Mouse (Mus musculus) MEL (cell line): ENCODE data around the gene Pex11a. TPM values are rescaled to one million over a fixed set of nuclear protein-coding genes. Genes with fewer than 3 reads are reported as not detected.

Experiments used
- DNase-seq: peaks from one replicate; pipeline ENCODE4 v3.0.0; 2011; ENCODE audit warnings: low read depth, low spot score
- H3K27ac ChIP-seq: 2 replicates; pipeline ENCODE4 v1.5.1; 2012; ENCODE audit warnings: low read depth, mild to moderate bottlenecking, control low read depth, low read length, moderate library complexity; ENCODE audit not compliant: control insufficient read depth
- H3K27me3 ChIP-seq, 2 experiments: fragments of 150-350 bp in 1 of 2; sonication (generic) in 1 of 2; 2 replicates each; pipeline ENCODE4 v1.6.1; 2012; ENCODE audit warnings: low read length in 2 of 2, mild to moderate bottlenecking in 2 of 2, improper control_type of control experiment in 1 of 2, moderate library complexity in 1 of 2; ENCODE audit not compliant: insufficient read depth in 2 of 2, control insufficient read depth in 1 of 2
- H3K36me3 ChIP-seq, 2 experiments: 2 replicates each; pipeline ENCODE4 v1.6.1; 2012 to 2014; ENCODE audit warnings: low read length in 2 of 2, improper control_type of control experiment in 1 of 2, inconsistent platforms in 1 of 2, mild to moderate bottlenecking in 1 of 2; ENCODE audit not compliant: insufficient read depth in 2 of 2, control insufficient read depth in 1 of 2
- H3K4me1 ChIP-seq, 2 experiments: fragments of 150-350 bp in 1 of 2; sonication (generic) in 1 of 2; 2 replicates each; pipeline ENCODE4 v1.6.1; 2012; ENCODE audit warnings: low read length in 2 of 2, improper control_type of control experiment in 1 of 2, mild to moderate bottlenecking in 1 of 2; ENCODE audit not compliant: insufficient read depth in 2 of 2, control insufficient read depth in 1 of 2
- H3K4me3 ChIP-seq, 2 experiments: fragments of 150-350 bp in 1 of 2; sonication (generic) in 1 of 2; 2 replicates each; pipeline ENCODE4 v1.5.1; 2012; ENCODE audit warnings: low read depth in 2 of 2, low read length in 2 of 2, mild to moderate bottlenecking in 2 of 2, moderate library complexity in 2 of 2, control low read depth in 1 of 2, improper control_type of control experiment in 1 of 2; ENCODE audit not compliant: control insufficient read depth in 1 of 2, insufficient read depth in 1 of 2
- H3K79me2 ChIP-seq: 2 replicates; pipeline ENCODE4 v1.6.1; 2012; ENCODE audit warnings: mild to moderate bottlenecking, low read length, moderate library complexity; ENCODE audit not compliant: control insufficient read depth, poor library complexity, insufficient read depth
- H3K9ac ChIP-seq: 2 replicates; pipeline ENCODE4 v1.6.1; 2012; ENCODE audit warnings: low read depth, mild to moderate bottlenecking, control low read depth, low read length, moderate library complexity; ENCODE audit not compliant: control insufficient read depth, poor library complexity, severe bottlenecking
- H3K9me3 ChIP-seq: fragments of 150-350 bp; sonication (generic); replicated peaks from 2 replicates; pipeline ENCODE4 v1.6.1; 2012; ENCODE audit warnings: mild to moderate bottlenecking, low read length, improper control_type of control experiment, moderate library complexity; ENCODE audit not compliant: insufficient read depth
- CHD1 ChIP-seq: IDR thresholded peaks from 2 replicates; pipeline ENCODE4 v1.6.1; 2012; ENCODE audit warnings: low read depth, mild to moderate bottlenecking, inconsistent platforms, low read length, improper control_type of control experiment
- CHD2 ChIP-seq: IDR thresholded peaks from 2 replicates; pipeline ENCODE4 v1.6.1; 2011; ENCODE audit warnings: low read length, improper control_type of control experiment
- E2F4 ChIP-seq: IDR thresholded peaks from 2 replicates; pipeline ENCODE4 v1.6.1; 2011; ENCODE audit warnings: low read depth, low read length, improper control_type of control experiment, borderline replicate concordance
- EP300 ChIP-seq, 2 experiments: IDR thresholded peaks; 2 replicates each; pipeline ENCODE4 v1.6.1; 2011; ENCODE audit warnings: improper control_type of control experiment in 2 of 2, low read length in 2 of 2, low read depth in 1 of 2, mild to moderate bottlenecking in 1 of 2
- ETS1 ChIP-seq: IDR thresholded peaks from 2 replicates; pipeline ENCODE4 v1.6.1; 2012; ENCODE audit warnings: low read depth, mild to moderate bottlenecking, inconsistent platforms, low read length, improper control_type of control experiment, moderate library complexity
- GABPA ChIP-seq: IDR thresholded peaks from 2 replicates; pipeline ENCODE4 v1.6.1; 2012; ENCODE audit warnings: low read depth, mild to moderate bottlenecking, inconsistent platforms, low read length, improper control_type of control experiment, moderate library complexity
- MAX ChIP-seq: IDR thresholded peaks from 2 replicates; pipeline ENCODE4 v1.6.1; 2011; ENCODE audit warnings: low read length, improper control_type of control experiment
- MAZ ChIP-seq: IDR thresholded peaks from 2 replicates; pipeline ENCODE4 v1.6.1; 2012; ENCODE audit warnings: low read depth, mild to moderate bottlenecking, inconsistent platforms, low read length, improper control_type of control experiment
- MXI1 ChIP-seq: IDR thresholded peaks from 2 replicates; pipeline ENCODE4 v1.6.1; 2011; ENCODE audit warnings: mild to moderate bottlenecking, low read depth, low read length, improper control_type of control experiment
- MYC ChIP-seq: IDR thresholded peaks from 2 replicates; pipeline ENCODE4 v1.6.1; 2011; ENCODE audit warnings: low read depth, mild to moderate bottlenecking, low read length, improper control_type of control experiment, moderate library complexity
- NELFE ChIP-seq: IDR thresholded peaks from 2 replicates; pipeline ENCODE4 v1.6.1; 2011; ENCODE audit warnings: low read depth, low read length, improper control_type of control experiment
- NRF1 ChIP-seq: IDR thresholded peaks from 2 replicates; pipeline ENCODE4 v1.6.1; 2014; ENCODE audit warnings: low read depth, mild to moderate bottlenecking, inconsistent platforms, low read length, improper control_type of control experiment, moderate library complexity; ENCODE audit not compliant: poor library complexity, insufficient read depth, severe bottlenecking
- POLR2AphosphoS5 ChIP-seq: IDR thresholded peaks from 2 replicates; pipeline ENCODE4 v1.6.1; 2012; ENCODE audit warnings: low read depth, borderline replicate concordance, mild to moderate bottlenecking, inconsistent platforms, low read length, moderate library complexity, mixed read lengths
- RCOR1 ChIP-seq: IDR thresholded peaks from 2 replicates; pipeline ENCODE4 v1.6.1; 2012; ENCODE audit warnings: low read depth, mild to moderate bottlenecking, inconsistent platforms, low read length, improper control_type of control experiment
- TAL1 ChIP-seq: IDR thresholded peaks from 2 replicates; pipeline ENCODE4 v1.6.1; 2012; ENCODE audit warnings: mild to moderate bottlenecking, inconsistent platforms, low read length, moderate library complexity, mixed read lengths
- TBP ChIP-seq: IDR thresholded peaks from 2 replicates; pipeline ENCODE4 v1.8.0; 2011; ENCODE audit warnings: low read depth, low read length, improper control_type of control experiment
- TCF12 ChIP-seq: IDR thresholded peaks from 2 replicates; pipeline ENCODE4 v1.6.1; 2014; ENCODE audit warnings: low read depth, mild to moderate bottlenecking, inconsistent platforms, low read length, improper control_type of control experiment, moderate library complexity
- ZC3H11A ChIP-seq: IDR thresholded peaks from 2 replicates; pipeline ENCODE4 v1.6.1; 2012; ENCODE audit warnings: low read depth, mild to moderate bottlenecking, inconsistent platforms, low read length, improper control_type of control experiment
- polyA plus RNA-seq, 2 experiments: library from polyadenylated mRNA; stranded (reverse) in 1 of 2; unstranded in 1 of 2; fragments of >175 nt in 1 of 2; fragments of >200 nt in 1 of 2; gene quantifications; 2 replicates each; pipeline versions ENCODE4 v1.2.1 to v1.2.4; 2012; ENCODE audit warnings: low replicate concordance in 2 of 2, low read depth in 1 of 2; ENCODE audit not compliant: insufficient read length in 2 of 2, insufficient read depth in 1 of 2, missing spikeins in 1 of 2
- total RNA-seq: library from RNA; depleted of rRNA; stranded (reverse); fragments of 300-350 nt; gene quantifications from 2 replicates; pipeline ENCODE4 v1.2.3, GENCODE M21; 2012

Pex11a gene
- total and polyA plus RNA-seq, 3 experiments, result 3.9 to 8.7 TPM; not detected in 1

- Histone ChIP-seq H3K79me2 (peaks cover 2% of the 10 kb centered on the region; the same call in 1 of the 2 replicates), H3K9ac (no peak overlapping the region), H3K27ac (no peak overlapping the region)
- TF ChIP-seq MAX (no peak), GABPA (no peak), CHD1 (no peak), TBP (no peak), MXI1 (no peak), MYC (no peak), NRF1 (no peak), NELFE (no peak), E2F4 (no peak)
- TF ChIP-seq, all 39 proteins: peak for 0
- no peak overlapping the region for H3K4me3 ChIP-seq
- H3K4me1 ChIP-seq, result peaks cover 0 to 19% of the 10 kb centered on the region in 2 experiments; a peak in 2 of 4 replicates
- H3K36me3 ChIP-seq, result peaks cover 0 to 13% of the 10 kb centered on the region in 2 experiments; a peak in 2 of 4 replicates
- no peaks in the 10 kb centered on the region for H3K27me3 ChIP-seq
- DNase-seq, result no peak
- no peaks in the 10 kb centered on the region for H3K9me3 ChIP-seq
Observed at GRCm38 (mm10) chr7:79747659-79748058, 4.7 kb upstream of the Pex11a start.

DNA sequence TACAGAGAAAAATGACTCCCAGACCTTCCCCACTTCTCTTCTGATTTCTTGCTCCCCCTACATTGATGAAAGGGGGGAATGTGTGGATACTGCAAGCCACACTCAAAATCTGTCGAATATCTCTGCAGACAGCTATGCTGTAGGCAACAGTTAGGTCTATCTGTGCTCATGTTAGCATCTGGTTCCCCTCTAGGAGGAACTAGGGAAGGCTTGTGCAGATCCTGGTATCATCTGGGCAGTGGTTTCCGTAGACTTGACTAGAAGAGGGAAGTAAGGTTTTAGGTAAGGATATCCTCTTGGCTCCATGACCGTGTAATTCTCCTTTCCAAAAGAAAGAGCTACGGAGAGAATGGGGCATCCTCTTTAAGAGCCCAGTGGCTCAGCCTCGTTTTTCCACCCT is 1.7 kb upstream of the Pex11a start:
- TF ChIP-seq ZC3H11A (no peak), TCF12 (peak; percentile 62), MAZ (no peak), POLR2AphosphoS5 (no peak), RCOR1 (peak; percentile 70), TAL1 (peak; percentile 63), CHD2 (no peak), ETS1 (0 out of 2 replicates have a peak, but pooled peaks have one; percentile 43), NELFE (no peak), EP300 (IDR thresholded peaks at IDR 0.05; ENCODE audit: low read depth in 1 of 2, low read length in 2 of 2) (peak; percentile 77 to 83)
- Histone ChIP-seq H3K27ac (no peak overlapping the region), H3K36me3 (peaks cover 0 to 16% of the 10 kb centered on the region in 2 experiments; a peak in 2 of 4 replicates), H3K79me2 (peaks cover 4% of the 10 kb centered on the region; the same call in 1 of the 2 replicates), H3K4me3 (no peak overlapping the region), H3K9ac (no peak overlapping the region), H3K4me1 (peaks cover 0 to 22% of the 10 kb centered on the region in 2 experiments; a peak in 3 of 4 replicates), H3K27me3 (no peaks in the 10 kb centered on the region), H3K9me3 (no peaks in the 10 kb centered on the region)
- DNase-seq, result peak; percentile 73
